Mouse (Mus musculus): ENCODE results near the gene Gdpd1. TPM values are rescaled to one million over a fixed set of nuclear protein-coding genes. Genes with fewer than 3 reads are reported as not detected.
A peak's percentile ranks its signal among the peaks of the same experiment; 100 is the strongest.

Gdpd1 gene
- polyA plus RNA-seq, 1 experiment from 2014 or later: 50.7 TPM

- no peaks in the 10 kb centered on the region for H3K9me3 ChIP-seq (replicated peaks)
- H3K27me3 ChIP-seq (ENCODE audit: low read depth, poor library complexity, severe bottlenecking): peaks cover 14% of the 10 kb centered on the region
- peaks cover 56% of the 10 kb centered on the region for H3K4me1 ChIP-seq
- no peak overlapping the region for H3K27ac ChIP-seq (replicated peaks)
- 55% methylated on average over 10 of the region's 10 CpGs for WGBS
- no peaks in the 10 kb centered on the region for H3K36me3 ChIP-seq
- DNase-seq (ENCODE audit: low spot score): no peak
- H3K4me3 ChIP-seq: no peak overlapping the region
These were observed 78.9 kb downstream of the Gdpd1 start for GRCm38 (mm10) chr11:86994791-86995624.

- DNase-seq (ENCODE audit: low spot score): no peak
- Histone ChIP-seq H3K9me3 (replicated peaks) (no peaks in the 10 kb centered on the region), H3K36me3 (no peaks in the 10 kb centered on the region), H3K4me3 (peak overlapping the region; percentile 96), H3K27me3 (ENCODE audit: low read depth, poor library complexity, severe bottlenecking) (peaks cover 14% of the 10 kb centered on the region), H3K4me1 (peaks cover 63% of the 10 kb centered on the region), H3K27ac (replicated peaks) (peak overlapping the region; percentile 90; the same call in 1 of the 2 replicates)
- 18% methylated on average over 6 of the region's 6 CpGs for WGBS
These were observed 79.5 kb downstream of the Gdpd1 start for GRCm38 (mm10) chr11:86994330-86994729.

- H3K9me3 ChIP-seq (replicated peaks): no peaks in the 10 kb centered on the region
- peak within 1 kb of the TSS; percentile 90 for H3K27ac ChIP-seq (replicated peaks)
- H3K36me3 ChIP-seq: no peaks in the 10 kb centered on the region
- DNase-seq (ENCODE audit: low spot score): peak; percentile 98
- H3K4me1 ChIP-seq: peaks cover 68% of the 10 kb centered on the region
- H3K4me3 ChIP-seq: peak within 1 kb of the TSS; percentile 96
- under 1% methylated on average over 95 of the region's 96 CpGs for WGBS
- H3K27me3 ChIP-seq (ENCODE audit: low read depth, poor library complexity, severe bottlenecking): peaks cover 14% of the 10 kb centered on the region
These were observed 80.5 kb downstream of the Gdpd1 start, which contains the start of gene Ypel2 for GRCm38 (mm10) chr11:86993041-86994037. Gene Ypel2, minus strand, starts transcription at chr11:86993707.

- Histone ChIP-seq H3K4me1 (peaks cover 75% of the 10 kb centered on the region), H3K4me3 (peak overlapping the region; percentile 96), H3K9me3 (replicated peaks) (no peaks in the 10 kb centered on the region), H3K27ac (replicated peaks) (peak overlapping the region; percentile 90), H3K36me3 (no peaks in the 10 kb centered on the region), H3K27me3 (ENCODE audit: low read depth, poor library complexity, severe bottlenecking) (peaks cover 14% of the 10 kb centered on the region)
- 2% methylated on average over 13 of the region's 13 CpGs for WGBS
- DNase-seq (ENCODE audit: low spot score): no peak
These were observed 81.3 kb downstream of the Gdpd1 start for GRCm38 (mm10) chr11:86992461-86992988.

GRCm38 (mm10) chr11:86991241-86991640 lies 82.6 kb downstream of the Gdpd1 start:
- WGBS: 87% methylated on average over 4 of the region's 4 CpGs
- no peaks in the 10 kb centered on the region for H3K36me3 ChIP-seq
- no peaks in the 10 kb centered on the region for H3K9me3 ChIP-seq (replicated peaks)
- no peak overlapping the region for H3K27ac ChIP-seq (replicated peaks)
- no peak for DNase-seq (ENCODE audit: low spot score)
- H3K4me1 ChIP-seq: peaks cover 77% of the 10 kb centered on the region
- H3K27me3 ChIP-seq (ENCODE audit: low read depth, poor library complexity, severe bottlenecking): peaks cover 14% of the 10 kb centered on the region
- no peak overlapping the region for H3K4me3 ChIP-seq

- Histone ChIP-seq H3K9me3 (replicated peaks) (no peaks in the 10 kb centered on the region), H3K4me3 (peak overlapping the region; percentile 29; the same call in 1 of the 2 replicates), H3K36me3 (no peaks in the 10 kb centered on the region), H3K27me3 (ENCODE audit: low read depth, poor library complexity, severe bottlenecking) (peaks cover 14% of the 10 kb centered on the region), H3K4me1 (peaks cover 68% of the 10 kb centered on the region), H3K27ac (replicated peaks) (peak overlapping the region; percentile 35)
- WGBS: 56% methylated on average over 3 of the region's 3 CpGs
- no peak for DNase-seq (ENCODE audit: low spot score)
These were observed 83.6 kb downstream of the Gdpd1 start for GRCm38 (mm10) chr11:86990309-86990708.

- WGBS: 76% methylated on average over 3 of the region's 3 CpGs
- no peak for DNase-seq (ENCODE audit: low spot score)
- Histone ChIP-seq H3K4me1 (peaks cover 35% of the 10 kb centered on the region), H3K4me3 (no peak overlapping the region), H3K27me3 (ENCODE audit: low read depth, poor library complexity, severe bottlenecking) (no peaks in the 10 kb centered on the region), H3K36me3 (no peaks in the 10 kb centered on the region), H3K9me3 (replicated peaks) (no peaks in the 10 kb centered on the region), H3K27ac (replicated peaks) (no peak overlapping the region)
These were observed 88.9 kb downstream of the Gdpd1 start for GRCm38 (mm10) chr11:86984990-86985389.

MicroRNA genes within 50 kb of the gene (microRNA counts, 519-probe panel; counts per million panel counts)
- microRNA mmu-miR-301a: 9,294 counts per million, percentile 90 among the panel's probes with 10 or more counts

Small RNA genes lying within 50 kb of the gene (microRNA-seq; reads per million reads assigned to microRNA genes)
- gene Mir301: 1,767 reads per million, percentile 82 among the genes with 10 or more reads in this experiment

Other genes with a start within 250 kb of the Gdpd1 start
- gene Ypel2, start 80.4 kb downstream of the Gdpd1 start, polyA plus RNA-seq (2016; fragmentation: Nextera tagmentation; extraction: Ambion mirVana): 3.0 and 4.4 TPM in 2 replicates
- gene Smg8, start 12.7 kb upstream of the Gdpd1 start, polyA plus RNA-seq (2016; fragmentation: Nextera tagmentation; extraction: Ambion mirVana): 26.2 and 26.9 TPM in 2 replicates
- gene Prr11, start 34.6 kb upstream of the Gdpd1 start, polyA plus RNA-seq (2016; fragmentation: Nextera tagmentation; extraction: Ambion mirVana): 15.6 and 17.1 TPM in 2 replicates
- gene Ska2, start 35.2 kb upstream of the Gdpd1 start, polyA plus RNA-seq (2016; fragmentation: Nextera tagmentation; extraction: Ambion mirVana): 103 and 111 TPM in 2 replicates
- 74.4 and 81.1 TPM in 2 replicates for gene Trim37, start 53.0 kb upstream of the Gdpd1 start, polyA plus RNA-seq (2016; fragmentation: Nextera tagmentation; extraction: Ambion mirVana)

Measured in midbrain, embryonic 10.5 days (tissue).